Mouse (Mus musculus) erythroid progenitor cell, adult 5-6 weeks (primary cell): ENCODE results near the gene Rdh9. TPM values are rescaled to one million over a fixed set of nuclear protein-coding genes. Genes with fewer than 3 reads are reported as not detected.
"Not testable (repeated sequence)": the region's sequence is repeated elsewhere in the genome, so short reads cannot be mapped to it uniquely, and the experiment has no call there.

ENCODE experiments used
- ATAC-seq: replicated peaks from 2 replicates; pipeline ENCODE4 v1.8.0; 2016; ENCODE audit warnings: moderate number of reproducible peaks, mild to moderate bottlenecking, moderate TSS enrichment, inconsistent platforms; ENCODE audit not compliant: poor library complexity, low FRiP score, severe bottlenecking
- total RNA-seq, 2 experiments: library from RNA; stranded (forward) in 1 of 2; stranded (reverse) in 1 of 2; fragments of 150-400 nt in 1 of 2; fragments of 186-747, 209-891 nt in 1 of 2; gene quantifications; 2 replicates each; pipeline versions ENCODE4 v1.2.3 to v1.2.4; 2015 to 2017; ENCODE audit warnings: low replicate concordance in 2 of 2

The Rdh9 gene
- total RNA-seq, 2 experiments from 2014 or later: not detected

GRCm38 (mm10) chr10:127755246-127755645 lies 20.9 kb upstream of the Rdh9 start:
- no peak for ATAC-seq

- ATAC-seq: no peak
These were observed 20.3 kb upstream of the Rdh9 start for GRCm38 (mm10) chr10:127755770-127756468.

GRCm38 (mm10) chr10:127759181-127760110 lies 16.7 kb upstream of the Rdh9 start, which contains the start of the genes Rdh1 and Rdh16f1:
TSS of gene Rdh1 (plus strand) at chr10:127759721.
TSS of gene Rdh16f1 (plus strand) at chr10:127759787.
- no peak for ATAC-seq

- not testable (repeated sequence) for ATAC-seq
These were observed 13.3 kb upstream of the Rdh9 start for GRCm38 (mm10) chr10:127762926-127763325.

- no peak for ATAC-seq
These were observed 12.1 kb upstream of the Rdh9 start for GRCm38 (mm10) chr10:127763914-127764680.

- ATAC-seq: no peak
These were observed 9.6 kb upstream of the Rdh9 start for GRCm38 (mm10) chr10:127766564-127766963.

GRCm38 (mm10) chr10:127782321-127782720 lies 6.1 kb downstream of the Rdh9 start:
- ATAC-seq: not testable (repeated sequence)

GRCm38 (mm10) chr10:127785411-127785810 lies 9.2 kb downstream of the Rdh9 start:
- ATAC-seq: not testable (repeated sequence)

GRCm38 (mm10) chr10:127799295-127799694 lies 23.1 kb downstream of the Rdh9 start:
- no peak for ATAC-seq

- no peak for ATAC-seq
These were observed 24.7 kb downstream of the Rdh9 start, which contains the start of gene Rdh16 for GRCm38 (mm10) chr10:127800891-127801290. TSS of gene Rdh16 (plus strand) at chr10:127801152.

GRCm38 (mm10) chr10:127801612-127802011 lies 25.4 kb downstream of the Rdh9 start:
- ATAC-seq: no peak

GRCm38 (mm10) chr10:127802236-127802635 lies 26.1 kb downstream of the Rdh9 start:
- no peak for ATAC-seq

- no peak for ATAC-seq
These were observed 28.2 kb downstream of the Rdh9 start for GRCm38 (mm10) chr10:127804416-127804815.

- no peak for ATAC-seq
These were observed 39.7 kb downstream of the Rdh9 start for GRCm38 (mm10) chr10:127815888-127816287.

GRCm38 (mm10) chr10:127817268-127817910 lies 41.2 kb downstream of the Rdh9 start:
- not testable (repeated sequence) for ATAC-seq

GRCm38 (mm10) chr10:127821806-127822205 lies 45.6 kb downstream of the Rdh9 start:
- ATAC-seq: not testable (repeated sequence)

GRCm38 (mm10) chr10:127825386-127825785 lies 49.2 kb downstream of the Rdh9 start:
- ATAC-seq: no peak

- no peak for ATAC-seq
These were observed 52.9 kb downstream of the Rdh9 start for GRCm38 (mm10) chr10:127829121-127829520.

- not testable (repeated sequence) for ATAC-seq
These were observed 58.0 kb downstream of the Rdh9 start for GRCm38 (mm10) chr10:127834186-127834585.
